Mouse (Mus musculus): ENCODE results near the gene Gclm.

Gene Gclm

DNA sequence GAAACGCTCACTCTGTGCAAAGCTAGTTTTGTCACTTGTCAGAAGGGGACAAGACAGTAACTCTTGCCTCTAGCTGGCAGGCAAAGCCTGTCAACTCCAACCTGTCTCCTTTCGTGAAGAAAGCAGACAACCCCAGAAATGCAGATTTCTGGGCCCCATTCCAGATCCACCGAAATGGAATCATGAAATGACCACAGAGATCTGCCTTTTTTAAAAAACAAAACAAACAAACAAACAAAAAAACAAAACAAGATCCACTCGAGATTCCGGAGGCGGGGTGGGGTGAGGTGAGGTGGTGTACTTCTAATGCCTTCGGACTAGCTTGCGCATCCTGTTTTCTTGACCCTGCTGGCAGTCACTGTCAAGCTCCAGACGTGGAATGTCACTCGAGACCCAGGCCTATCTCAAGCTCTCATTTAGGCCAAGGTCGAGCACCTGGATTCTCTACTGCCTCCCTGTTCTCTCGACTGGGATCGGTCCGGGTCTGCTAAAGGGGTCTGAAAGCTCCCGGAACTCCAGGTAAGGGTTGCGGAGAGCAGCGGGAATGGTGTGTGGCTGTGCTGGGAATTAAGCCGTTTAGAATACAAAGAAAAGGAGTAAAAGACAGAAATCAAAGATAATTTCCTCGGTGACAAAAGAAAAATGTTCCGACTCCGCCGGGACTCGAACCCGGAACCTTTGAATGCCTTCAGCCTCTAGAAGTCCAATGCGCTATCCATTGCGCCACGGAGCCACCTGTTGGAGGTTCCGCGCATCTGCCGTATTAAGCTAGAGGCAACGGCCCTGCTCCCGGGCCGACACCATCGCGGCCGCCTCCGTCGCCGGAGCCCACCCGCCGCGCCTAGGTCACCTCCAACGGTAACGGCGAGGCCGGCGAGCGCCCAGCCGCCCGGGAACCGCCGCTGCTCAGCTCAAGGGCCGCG lies 47.2 kb downstream of the Gclm start:
- peak; percentile 80 for DNase-seq (ENCODE audit: extremely low spot score, low read depth, low spot score)

DNA sequence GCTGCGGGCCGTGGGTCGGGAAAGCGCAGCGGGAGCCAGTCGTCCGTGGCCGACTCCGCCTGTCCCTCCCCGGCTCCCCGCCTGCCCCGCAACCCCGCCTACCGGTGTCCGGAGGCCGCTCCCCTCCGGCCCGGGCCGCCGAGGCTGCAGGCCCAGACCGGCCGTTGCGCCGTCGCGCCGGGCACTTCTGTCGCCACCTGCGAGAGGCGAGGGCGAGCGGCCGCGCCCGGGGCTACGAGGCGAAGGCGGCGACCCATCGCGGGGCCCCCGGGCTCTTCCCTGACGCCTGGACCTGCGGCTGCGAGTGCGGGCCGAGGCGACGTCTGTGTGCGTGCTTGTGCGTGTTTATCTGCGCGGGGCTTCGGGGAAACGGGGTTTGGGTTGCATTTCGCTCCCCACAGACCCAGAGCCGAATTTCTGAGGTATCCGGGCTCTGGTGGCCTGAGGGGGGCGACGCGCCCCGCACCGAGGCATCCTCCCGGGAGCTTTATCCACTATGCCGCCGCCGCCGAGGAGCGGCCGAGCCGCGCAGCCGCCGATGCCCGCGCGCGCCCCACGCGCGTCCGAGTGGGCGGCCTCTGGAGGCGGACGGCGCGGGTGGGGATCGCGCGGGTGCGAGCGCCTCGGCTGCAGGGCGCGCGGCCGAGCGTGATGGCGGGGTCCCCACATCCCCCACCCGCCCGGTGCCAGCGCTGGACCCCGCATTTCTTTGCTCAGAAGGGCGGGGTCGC lies 48.0 kb downstream of the Gclm start:
- no peak for DNase-seq (ENCODE audit: extremely low spot score, low read depth, low spot score)

DNA sequence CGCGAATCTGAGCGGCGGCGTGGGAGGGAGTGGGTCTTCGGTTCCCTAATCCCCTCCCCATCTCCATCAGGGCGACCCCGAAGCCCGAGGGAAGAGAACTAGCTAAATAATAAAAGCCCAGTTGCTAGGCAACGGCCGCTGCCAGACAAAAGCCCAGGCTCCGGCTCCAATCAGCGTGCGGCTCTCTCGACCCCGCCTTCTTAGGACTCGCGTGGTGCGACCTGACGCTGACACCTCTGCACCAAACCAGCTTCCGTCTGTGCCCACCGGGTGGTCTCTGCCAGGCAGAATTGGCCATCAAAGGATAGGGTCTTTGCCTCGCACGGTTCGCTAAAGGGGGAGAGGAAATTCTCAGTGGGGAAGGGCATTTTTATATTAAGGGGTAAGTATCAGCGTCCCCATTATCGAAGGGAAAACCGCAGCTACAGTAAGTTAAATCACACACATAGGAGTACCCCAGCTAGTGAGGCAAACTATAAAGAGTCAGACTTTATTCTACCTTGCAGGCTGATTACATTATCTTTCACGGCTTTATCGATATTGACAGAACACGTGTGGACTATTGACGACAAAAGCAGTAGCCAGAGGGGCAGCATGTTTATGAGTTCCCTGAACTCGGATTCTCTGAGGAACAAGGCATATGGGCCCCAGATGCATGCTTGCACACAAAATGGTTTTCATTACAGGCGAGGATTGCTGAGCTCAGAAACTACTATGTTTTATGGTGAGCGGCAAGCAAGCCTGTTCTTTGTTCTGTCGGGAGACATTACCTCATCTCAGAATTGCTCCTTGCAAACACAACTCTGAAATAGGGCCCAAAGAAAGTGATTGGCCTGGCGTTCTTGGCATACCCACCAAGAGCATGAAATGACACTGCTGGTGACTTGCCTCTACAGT lies 48.8 kb downstream of the Gclm start, which contains the start of gene Bcar3:
TSS of gene Bcar3 (plus strand) at position 183 of the 897 bp plus-strand sequence.
- peak; percentile 91 for DNase-seq (ENCODE audit: extremely low spot score, low read depth, low spot score)

DNA sequence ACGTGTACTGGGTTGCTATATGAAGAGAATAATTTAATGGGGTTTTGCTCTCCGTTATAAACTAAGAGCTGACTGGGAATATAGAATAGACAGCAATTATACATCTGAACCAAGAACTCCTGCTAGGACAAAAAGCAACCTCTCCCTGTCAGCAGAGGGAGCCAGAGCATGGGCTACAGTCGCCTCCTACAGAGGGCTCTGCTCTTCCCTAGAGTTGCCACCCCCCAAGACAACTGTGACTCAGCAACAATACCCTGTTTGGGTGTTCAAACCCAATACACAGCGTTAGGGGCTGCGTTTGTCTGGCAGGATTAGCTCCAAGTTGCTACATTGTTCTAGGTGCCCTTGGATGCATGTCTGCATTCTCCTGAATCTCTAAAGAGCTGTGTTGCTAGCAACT lies 50.2 kb downstream of the Gclm start:
- DNase-seq (ENCODE audit: extremely low spot score, low read depth, low spot score), result no peak

DNA sequence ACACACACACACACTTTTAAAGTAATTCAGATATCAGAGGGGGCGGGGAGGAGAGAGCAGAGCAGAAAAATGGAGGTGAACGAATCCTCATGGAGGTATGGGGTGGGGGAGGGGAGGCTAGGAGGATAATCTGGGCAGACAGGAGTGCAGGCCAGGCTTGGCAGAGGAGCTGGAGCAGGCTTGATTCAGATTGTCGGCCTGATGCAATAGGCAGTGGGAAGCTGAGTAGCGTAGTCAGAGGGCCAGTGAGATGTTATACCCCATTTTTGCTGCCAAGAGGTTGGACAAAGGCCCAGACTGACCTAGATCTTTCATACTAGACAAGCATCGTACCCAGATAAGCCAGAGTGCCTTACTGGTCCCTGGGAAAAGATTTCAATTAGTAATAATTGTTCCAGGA lies 51.6 kb downstream of the Gclm start:
- no peak for DNase-seq (ENCODE audit: extremely low spot score, low read depth, low spot score)

DNA sequence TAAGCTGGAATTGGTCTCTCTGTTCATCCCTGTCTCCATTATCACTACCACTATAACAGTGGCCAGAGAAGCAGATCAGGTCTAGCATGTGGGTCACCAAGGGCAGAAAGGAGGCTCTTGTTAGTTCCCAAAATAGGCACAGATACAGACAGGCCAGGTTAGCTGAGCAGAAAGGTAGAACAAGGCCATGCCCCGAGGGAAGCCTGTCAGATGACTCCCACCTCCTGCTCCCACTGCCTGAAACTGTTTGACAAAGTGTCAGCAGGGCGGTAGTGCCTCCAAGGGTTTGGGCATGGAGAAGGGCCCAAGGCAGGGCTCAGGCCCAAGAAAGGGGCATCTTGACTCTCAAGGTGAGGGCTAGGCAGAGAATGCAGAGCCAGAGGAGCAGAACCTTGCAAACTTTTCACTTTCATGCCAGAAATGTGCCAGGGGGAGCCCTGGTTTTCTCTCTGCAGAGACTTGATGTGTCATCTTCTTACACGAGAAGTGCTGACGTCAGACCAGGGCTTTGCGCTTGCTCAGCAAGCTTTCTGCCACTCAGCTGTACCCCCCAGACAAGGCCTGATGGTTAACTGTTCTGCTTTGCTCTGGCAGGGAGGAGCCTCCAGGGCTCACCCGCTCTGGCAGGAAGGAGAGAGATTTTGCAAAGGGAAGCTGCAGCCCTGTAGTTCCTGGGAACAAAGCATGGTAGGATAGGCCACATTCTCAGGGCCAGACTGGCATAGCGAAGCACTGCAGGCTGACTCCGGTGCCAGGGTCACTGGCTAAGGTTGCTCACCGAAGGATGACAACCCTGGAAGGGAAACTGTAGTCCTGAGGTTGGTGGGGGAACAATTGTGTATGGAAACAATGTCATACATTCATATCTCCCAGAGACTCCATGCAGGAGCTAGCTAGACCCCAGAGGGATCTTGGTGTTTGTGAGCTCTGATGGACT lies 55.9 kb downstream of the Gclm start:
- no peak for DNase-seq (ENCODE audit: extremely low spot score, low read depth, low spot score)

DNA sequence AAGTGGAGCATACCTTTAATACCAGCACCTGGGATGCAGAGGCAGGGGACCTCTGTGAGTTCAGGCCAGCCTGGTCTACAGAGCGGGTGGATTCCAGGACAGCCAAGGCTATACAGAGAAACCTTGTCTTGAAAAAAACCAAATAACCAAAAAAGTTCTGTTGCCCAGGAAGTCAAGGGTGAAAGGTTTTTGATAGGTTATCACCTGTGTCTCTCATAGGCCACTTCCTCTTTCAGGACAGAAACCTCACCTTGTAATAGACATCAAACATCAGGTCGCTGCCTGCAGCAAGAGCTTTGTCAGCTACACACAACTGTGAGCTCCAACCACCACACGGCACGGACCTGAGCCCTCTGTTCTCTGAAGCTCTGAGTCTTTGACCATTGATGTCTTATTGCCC lies 59.2 kb downstream of the Gclm start:
- DNase-seq (ENCODE audit: extremely low spot score, low read depth, low spot score), result no peak

DNA sequence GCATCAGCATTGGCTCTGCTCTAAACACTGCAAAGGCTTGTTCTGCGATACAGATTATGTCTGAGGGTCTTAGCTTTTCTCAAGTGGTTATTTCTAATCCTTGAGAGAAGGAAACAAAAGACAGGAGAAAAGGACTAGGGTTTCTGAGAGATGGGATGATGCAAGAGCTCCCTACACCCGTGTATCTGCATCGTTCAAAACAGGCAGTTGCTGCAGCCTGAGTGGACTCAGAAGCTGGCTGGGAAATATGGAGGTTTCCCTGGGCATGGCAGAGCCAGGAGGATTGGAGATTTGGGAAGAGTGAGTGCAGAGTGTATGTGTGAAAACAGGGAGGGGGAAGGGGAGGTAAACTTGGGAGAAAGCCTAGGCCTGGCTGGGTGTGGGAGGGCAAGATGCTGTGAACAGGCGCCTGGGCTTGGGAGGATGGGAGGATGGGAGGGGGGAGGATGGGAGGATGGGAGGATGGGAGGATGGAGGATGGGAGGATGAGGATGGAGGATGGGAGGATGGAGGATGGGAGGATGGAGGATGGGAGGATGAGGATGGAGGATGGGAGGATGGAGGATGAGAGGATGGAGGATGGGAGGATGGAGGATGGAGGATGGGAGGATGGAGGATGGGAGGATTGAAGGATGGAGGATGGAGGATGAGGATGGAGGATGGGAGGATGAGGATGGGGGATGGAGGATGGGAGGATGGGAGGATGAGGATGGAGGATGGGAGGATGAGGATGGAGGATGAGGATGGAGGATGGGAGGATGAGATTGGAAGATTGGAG lies 62.7 kb downstream of the Gclm start:
- no peak for DNase-seq (ENCODE audit: extremely low spot score, low read depth, low spot score)

DNA sequence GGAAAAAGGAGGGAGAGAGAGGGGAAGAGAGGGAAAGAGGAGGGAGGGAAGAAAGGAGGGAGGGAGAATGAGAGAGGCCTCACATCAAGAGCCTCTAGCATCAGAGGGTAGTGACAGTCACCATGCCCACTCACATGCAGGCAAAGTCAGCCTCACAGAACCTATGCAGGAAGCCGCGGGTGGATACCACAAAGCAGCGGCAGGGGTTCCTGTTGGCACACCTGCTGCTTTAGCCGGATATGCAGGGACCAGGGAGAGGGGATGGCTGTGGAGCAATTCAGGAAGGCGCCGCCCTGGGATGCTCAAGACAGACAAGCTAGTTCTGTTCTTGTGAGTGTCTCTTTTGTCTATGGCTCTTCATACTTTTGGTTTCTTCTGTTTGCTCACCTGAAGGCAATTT lies 63.6 kb downstream of the Gclm start:
- DNase-seq (ENCODE audit: extremely low spot score, low read depth, low spot score), result no peak

DNA sequence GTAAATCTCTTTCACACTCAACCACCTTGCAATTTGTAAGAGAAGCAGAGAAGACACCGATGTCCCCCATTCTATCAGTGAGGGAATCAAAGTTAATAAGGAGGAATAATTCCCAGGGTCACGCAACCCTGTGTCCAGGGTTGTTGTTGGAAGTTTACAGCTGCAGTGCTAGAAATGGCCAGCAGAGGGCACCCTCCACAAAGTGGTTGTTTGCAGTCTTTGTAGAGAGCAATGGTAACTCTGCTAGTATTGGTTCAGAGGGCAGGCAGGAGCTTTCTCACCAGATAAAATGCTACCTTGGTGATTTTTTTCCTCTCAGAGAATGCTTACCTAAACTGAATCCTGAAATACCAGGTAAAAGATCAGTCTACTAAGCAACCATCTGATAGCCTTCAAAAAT lies 66.7 kb downstream of the Gclm start:
- peak; percentile 61 for DNase-seq (ENCODE audit: extremely low spot score, low read depth, low spot score)

DNA sequence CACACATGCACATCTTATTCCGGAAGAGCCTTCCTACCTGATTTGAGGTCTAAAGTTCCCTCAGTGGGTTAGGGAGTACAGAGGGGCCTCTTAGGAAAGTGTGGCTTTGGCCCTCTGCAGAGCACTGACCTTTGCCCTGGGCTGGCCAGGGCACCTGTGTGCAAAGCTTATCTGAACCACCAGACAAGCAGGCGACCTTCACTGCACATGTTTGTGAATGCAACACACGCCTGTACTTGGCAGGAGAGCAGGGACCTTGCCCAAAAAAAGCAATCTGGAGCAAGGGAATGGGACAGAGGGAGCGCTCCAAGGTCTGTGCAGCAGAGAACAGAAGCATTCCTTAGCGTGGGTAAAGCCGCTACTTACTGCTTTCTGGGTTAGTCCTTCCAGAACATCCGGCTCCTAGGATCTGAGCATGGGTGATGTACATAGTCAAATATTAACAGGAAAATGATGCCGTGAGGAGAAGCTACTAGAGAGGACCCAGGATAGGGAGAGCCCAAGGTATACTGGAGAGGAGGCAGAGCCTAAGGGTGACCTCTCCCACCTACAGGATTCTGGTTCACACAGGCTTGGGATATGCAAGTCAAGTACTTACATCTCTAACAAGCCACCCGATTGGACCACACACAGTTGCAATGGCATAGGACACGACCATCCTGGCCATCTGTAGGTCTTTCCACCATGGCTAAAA lies 67.7 kb downstream of the Gclm start:
- DNase-seq (ENCODE audit: extremely low spot score, low read depth, low spot score), result no peak

DNA sequence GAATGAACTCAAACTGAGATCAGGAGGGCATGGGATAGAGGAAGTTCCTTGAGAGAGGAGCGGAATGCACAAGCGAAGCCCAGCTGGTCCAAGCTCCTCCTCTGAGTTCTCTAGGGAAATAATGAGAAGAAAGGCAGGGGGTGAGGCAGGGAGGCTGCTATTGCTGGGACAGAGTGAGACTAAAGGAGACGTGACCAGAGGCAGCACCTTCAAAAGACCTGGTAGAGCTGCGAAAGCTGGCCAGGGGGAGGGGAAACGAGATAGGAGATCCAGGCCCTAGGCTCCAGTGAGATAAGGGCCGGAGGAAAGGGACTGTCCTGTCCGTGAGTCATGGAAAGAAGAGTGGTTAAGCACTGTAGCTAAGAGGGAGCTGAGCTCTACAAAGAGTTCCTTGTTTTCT lies 68.6 kb downstream of the Gclm start:
- DNase-seq (ENCODE audit: extremely low spot score, low read depth, low spot score), result no peak

DNA sequence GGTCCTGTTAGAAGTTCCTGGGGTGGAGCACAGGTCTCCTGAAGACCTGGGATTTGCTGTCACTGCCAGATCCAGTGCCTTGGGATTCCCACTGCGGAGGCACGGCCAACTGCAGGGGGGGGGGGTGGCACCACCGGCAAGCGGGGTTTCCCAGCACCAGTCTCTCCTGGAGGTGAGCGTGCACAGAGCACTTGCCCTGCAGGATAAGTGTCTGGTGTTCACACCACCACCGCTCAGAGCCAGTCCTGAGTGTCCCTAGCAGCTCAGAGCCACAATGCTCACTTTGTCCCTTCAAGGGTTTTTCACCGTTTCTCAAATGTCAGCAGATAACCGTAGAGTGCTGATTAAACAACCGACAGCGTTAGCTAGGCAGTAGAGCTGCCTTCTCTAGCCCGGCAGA lies 71.3 kb downstream of the Gclm start:
- no peak for DNase-seq (ENCODE audit: extremely low spot score, low read depth, low spot score)

DNA sequence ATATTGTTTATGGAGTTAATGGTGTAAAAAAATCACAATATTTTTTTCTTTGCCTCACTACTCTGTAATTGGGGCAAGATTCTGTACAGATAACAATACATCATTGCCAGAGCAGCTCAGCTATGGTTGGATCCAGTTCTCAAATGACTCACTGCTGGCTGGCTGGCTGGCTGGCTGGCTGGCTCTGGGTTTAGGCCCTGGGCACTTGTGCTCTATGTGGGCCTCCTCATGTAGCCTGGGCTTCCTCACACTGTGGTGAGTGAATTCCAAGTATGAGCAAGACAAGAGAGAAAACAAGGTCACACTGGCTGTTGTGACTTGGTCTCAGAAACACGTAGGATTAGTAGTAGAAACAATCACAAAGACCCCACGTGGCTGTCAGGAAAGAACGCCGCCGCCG lies 72.0 kb downstream of the Gclm start:
- no peak for DNase-seq (ENCODE audit: extremely low spot score, low read depth, low spot score)

All from hindlimb bud, embryonic 11.5 days (tissue).